Mouse (Mus musculus) heart, embryonic 13.5 days (tissue): ENCODE data around the gene Catsper1. TPM values are rescaled to one million over a fixed set of nuclear protein-coding genes. Genes with fewer than 3 reads are reported as not detected.

ENCODE experiments used
- ATAC-seq: fragments of 200-750 bp; cut with Nextera tagmentation; 2 replicates; pipeline ENCODE4 v1.8.0; 2017; ENCODE audit warnings: moderate TSS enrichment; ENCODE audit not compliant: insufficient number of reproducible peaks, low FRiP score, low TSS enrichment; ENCODE audit errors: extremely low read depth
- H3K27ac ChIP-seq: fragments of 300-500 bp; sonication (generic); replicated peaks from 2 replicates; pipeline ENCODE4 v1.5.1; 2015; ENCODE audit warnings: moderate library complexity, mild to moderate bottlenecking, inconsistent platforms
- H3K27me3 ChIP-seq: fragments of 300-500 bp; sonication (generic); replicated peaks from 2 replicates; pipeline ENCODE4 v1.6.1; 2015; ENCODE audit warnings: mild to moderate bottlenecking, inconsistent platforms
- H3K36me3 ChIP-seq: fragments of 300-500 bp; sonication (generic); 2 replicates; pipeline ENCODE4 v1.6.1; 2015; ENCODE audit warnings: mild to moderate bottlenecking, inconsistent platforms
- H3K4me1 ChIP-seq: fragments of 300-500 bp; sonication (generic); 2 replicates; pipeline ENCODE4 v1.6.1; 2015; ENCODE audit warnings: inconsistent platforms
- H3K4me2 ChIP-seq: fragments of 300-500 bp; sonication (generic); 2 replicates; pipeline ENCODE4 v1.6.1; 2015; ENCODE audit warnings: inconsistent platforms, mild to moderate bottlenecking, moderate library complexity
- H3K4me3 ChIP-seq: fragments of 300-500 bp; sonication (generic); 2 replicates; pipeline ENCODE4 v1.5.1; 2015; ENCODE audit warnings: moderate library complexity, mild to moderate bottlenecking, inconsistent platforms
- H3K9ac ChIP-seq: fragments of 300-500 bp; sonication (generic); 2 replicates; pipeline ENCODE4 v1.6.1; 2015; ENCODE audit warnings: inconsistent platforms, mild to moderate bottlenecking, moderate library complexity
- H3K9me3 ChIP-seq: fragments of 300-500 bp; sonication (generic); 2 replicates; pipeline ENCODE4 v1.6.1; 2016; ENCODE audit warnings: inconsistent platforms
- WGBS: fragments of 180-500 bp; shearing (Covaris S2); methylation state at CpG from one replicate; pipeline ENCODE4 v1.1.7; 2015; ENCODE audit warnings: mixed read lengths; 5-methylcytosine and 5-hydroxymethylcytosine counted together
- polyA plus RNA-seq: library from polyadenylated mRNA; unstranded; fragments of >200 nt; fragmentation: Nextera tagmentation; extraction: Ambion mirVana; gene quantifications from 2 replicates; pipeline ENCODE4 v1.2.1, GENCODE M21; 2015

Catsper1 gene
- polyA plus RNA-seq, 1 experiment from 2014 or later: not detected

- H3K36me3 ChIP-seq: peaks cover 82% of the 10 kb centered on the region
- no peak for ATAC-seq
- 87% methylated on average over 12 of the region's 12 CpGs for WGBS
- no peaks in the 10 kb centered on the region for H3K27me3 ChIP-seq
- H3K27ac ChIP-seq: no peak overlapping the region
- H3K4me2 ChIP-seq: no peak overlapping the region
- no peaks in the 10 kb centered on the region for H3K9me3 ChIP-seq
- no peak overlapping the region for H3K9ac ChIP-seq
- no peak overlapping the region for H3K4me3 ChIP-seq
- peaks cover 16% of the 10 kb centered on the region for H3K4me1 ChIP-seq
Observed at GRCm38 (mm10) chr19:5383326-5383725, 47.8 kb downstream of the Catsper1 start.

- Histone ChIP-seq H3K27ac (no peak overlapping the region), H3K4me1 (peaks cover 23% of the 10 kb centered on the region), H3K36me3 (peaks cover 68% of the 10 kb centered on the region), H3K27me3 (no peaks in the 10 kb centered on the region), H3K9ac (no peak overlapping the region), H3K9me3 (no peaks in the 10 kb centered on the region), H3K4me3 (no peak overlapping the region), H3K4me2 (no peak overlapping the region)
- no peak for ATAC-seq
- WGBS: 90% methylated on average over 8 of the region's 8 CpGs
Observed at GRCm38 (mm10) chr19:5384715-5385114, 49.2 kb downstream of the Catsper1 start.

GRCm38 (mm10) chr19:5388011-5388441, 52.5 kb downstream of the Catsper1 start:
- 1% methylated on average over 41 of the region's 43 CpGs for WGBS
- ATAC-seq: peak; percentile 45; the same call in 1 of the 2 replicates
- Histone ChIP-seq H3K27me3 (no peaks in the 10 kb centered on the region), H3K4me3 (peak overlapping the region; percentile 100), H3K36me3 (peaks cover 35% of the 10 kb centered on the region), H3K4me2 (peak overlapping the region; percentile 90), H3K9ac (peak overlapping the region; percentile 98), H3K27ac (peak overlapping the region; percentile 90), H3K4me1 (peaks cover 47% of the 10 kb centered on the region), H3K9me3 (no peaks in the 10 kb centered on the region)

GRCm38 (mm10) chr19:5388588-5389242, 53.2 kb downstream of the Catsper1 start, which contains the start of gene Sart1:
TSS of gene Sart1 (minus strand) at chr19:5388703.
- peaks cover 51% of the 10 kb centered on the region for H3K4me1 ChIP-seq
- H3K36me3 ChIP-seq: peaks cover 28% of the 10 kb centered on the region
- H3K4me2 ChIP-seq: peak within 1 kb of the TSS; percentile 90
- 1% methylated on average over 43 of the region's 43 CpGs for WGBS
- peak; percentile 87 for ATAC-seq
- H3K27me3 ChIP-seq: no peaks in the 10 kb centered on the region
- peak within 1 kb of the TSS; percentile 98 for H3K9ac ChIP-seq
- H3K9me3 ChIP-seq: no peaks in the 10 kb centered on the region
- H3K4me3 ChIP-seq: peak within 1 kb of the TSS; percentile 100
- H3K27ac ChIP-seq: peak within 1 kb of the TSS; percentile 90

GRCm38 (mm10) chr19:5389647-5390046, 54.1 kb downstream of the Catsper1 start:
- Histone ChIP-seq H3K4me1 (peaks cover 51% of the 10 kb centered on the region), H3K9ac (peak overlapping the region; percentile 98), H3K4me3 (peak overlapping the region; percentile 100), H3K27ac (peak overlapping the region; percentile 90), H3K36me3 (peaks cover 19% of the 10 kb centered on the region), H3K4me2 (peak overlapping the region; percentile 90), H3K9me3 (no peaks in the 10 kb centered on the region), H3K27me3 (no peaks in the 10 kb centered on the region)
- WGBS: 20% methylated on average over 12 of the region's 12 CpGs
- ATAC-seq: no peak

GRCm38 (mm10) chr19:5390416-5390815, 54.9 kb downstream of the Catsper1 start:
- Histone ChIP-seq H3K9me3 (no peaks in the 10 kb centered on the region), H3K4me3 (peak overlapping the region; percentile 100), H3K36me3 (peaks cover 11% of the 10 kb centered on the region), H3K4me2 (peak overlapping the region; percentile 90), H3K27ac (no peak overlapping the region), H3K27me3 (no peaks in the 10 kb centered on the region), H3K9ac (peak overlapping the region; percentile 98), H3K4me1 (peaks cover 51% of the 10 kb centered on the region)
- no peak for ATAC-seq
- WGBS: 62% methylated on average over 8 of the region's 8 CpGs

- no peaks in the 10 kb centered on the region for H3K36me3 ChIP-seq
- H3K9me3 ChIP-seq: no peaks in the 10 kb centered on the region
- no peaks in the 10 kb centered on the region for H3K27me3 ChIP-seq
- peak overlapping the region; percentile 40 for H3K9ac ChIP-seq
- WGBS: 30% methylated on average over 4 of the region's 4 CpGs
- peaks cover 35% of the 10 kb centered on the region for H3K4me1 ChIP-seq
- no peak overlapping the region for H3K4me3 ChIP-seq
- no peak for ATAC-seq
- H3K4me2 ChIP-seq: 0 out of 2 replicates have a peak overlapping the region, but pooled peaks have one; percentile 7
- peak overlapping the region; percentile 81 for H3K27ac ChIP-seq
Observed at GRCm38 (mm10) chr19:5392892-5393291, 57.4 kb downstream of the Catsper1 start.

Other genes with a start within 250 kb of the Catsper1 start
- 84.3 and 94.6 TPM in 2 replicates for gene Yif1a, start 247.2 kb upstream of the Catsper1 start, polyA plus RNA-seq
- gene Cnih2, start 237.2 kb upstream of the Catsper1 start, polyA plus RNA-seq: 4.6 and 5.8 TPM in 2 replicates
- 220 TPM in 2 replicates for gene Rab1b, start 228.7 kb upstream of the Catsper1 start, polyA plus RNA-seq
- 18.4 and 22.3 TPM in 2 replicates for gene Klc2, start 217.2 kb upstream of the Catsper1 start, polyA plus RNA-seq
- gene Pacs1, start 62.6 kb upstream of the Catsper1 start, polyA plus RNA-seq: 17.7 and 18.6 TPM in 2 replicates
- 210 and 227 TPM in 2 replicates for gene Sf3b2, start 40.3 kb upstream of the Catsper1 start, polyA plus RNA-seq
- 4.5 and 5.9 TPM in 2 replicates for gene Gal3st3, start 37.4 kb upstream of the Catsper1 start, polyA plus RNA-seq
- 0.28 and 0.73 TPM in 2 replicates for gene Cst6, start 13.8 kb downstream of the Catsper1 start, polyA plus RNA-seq
- gene Eif1ad, start 31.0 kb downstream of the Catsper1 start, polyA plus RNA-seq: 40.5 and 43.7 TPM in 2 replicates
- 399 and 477 TPM in 2 replicates for gene Banf1, start 31.4 kb downstream of the Catsper1 start, polyA plus RNA-seq
- gene Sart1, start 53.0 kb downstream of the Catsper1 start, polyA plus RNA-seq: 40.7 and 41.9 TPM in 2 replicates
- gene Tsga10ip, start 66.8 kb downstream of the Catsper1 start, polyA plus RNA-seq: 1.6 and 2.2 TPM in 2 replicates
- gene Drap1, start 89.2 kb downstream of the Catsper1 start, polyA plus RNA-seq: 190 and 213 TPM in 2 replicates
- 38.3 and 40.9 TPM in 2 replicates for gene AI837181, start 89.4 kb downstream of the Catsper1 start, polyA plus RNA-seq
- not detected in 2 replicates for gene Fosl1, start 111.8 kb downstream of the Catsper1 start, polyA plus RNA-seq
- gene Ccdc85b, start 122.2 kb downstream of the Catsper1 start, polyA plus RNA-seq: 7.6 and 8.1 TPM in 2 replicates
- 87.4 and 93.1 TPM in 2 replicates for gene Fibp, start 124.9 kb downstream of the Catsper1 start, polyA plus RNA-seq
- gene Ctsw, start 132.8 kb downstream of the Catsper1 start, polyA plus RNA-seq: 0.56 and 1.7 TPM in 2 replicates
- 74.0 and 80.7 TPM in 2 replicates for gene Efemp2, start 138.2 kb downstream of the Catsper1 start, polyA plus RNA-seq
- 36.8 and 38.9 TPM in 2 replicates for gene Mus81, start 152.7 kb downstream of the Catsper1 start, polyA plus RNA-seq
- gene Cfl1, start 154.7 kb downstream of the Catsper1 start, polyA plus RNA-seq: 1,825 and 1,925 TPM in 2 replicates
- not detected in 2 replicates for gene 1700020D05Rik, start 168.0 kb downstream of the Catsper1 start, polyA plus RNA-seq
- 13.5 and 14.8 TPM in 2 replicates for gene Snx32, start 174.8 kb downstream of the Catsper1 start, polyA plus RNA-seq
- gene Ovol1, start 224.9 kb downstream of the Catsper1 start, polyA plus RNA-seq: 0.07 and 0.13 TPM in 2 replicates
- gene Ap5b1, start 232.3 kb downstream of the Catsper1 start, polyA plus RNA-seq: 2.2 and 2.7 TPM in 2 replicates